Mouse (Mus musculus): Measurements from ENCODE around the gene Tpra1. TPM values are rescaled to one million over a fixed set of nuclear protein-coding genes. Genes with fewer than 3 reads are reported as not detected.

Gene Tpra1
- polyA plus RNA-seq, 1 experiment from 2014 or later, result 47.9 TPM

DNA sequence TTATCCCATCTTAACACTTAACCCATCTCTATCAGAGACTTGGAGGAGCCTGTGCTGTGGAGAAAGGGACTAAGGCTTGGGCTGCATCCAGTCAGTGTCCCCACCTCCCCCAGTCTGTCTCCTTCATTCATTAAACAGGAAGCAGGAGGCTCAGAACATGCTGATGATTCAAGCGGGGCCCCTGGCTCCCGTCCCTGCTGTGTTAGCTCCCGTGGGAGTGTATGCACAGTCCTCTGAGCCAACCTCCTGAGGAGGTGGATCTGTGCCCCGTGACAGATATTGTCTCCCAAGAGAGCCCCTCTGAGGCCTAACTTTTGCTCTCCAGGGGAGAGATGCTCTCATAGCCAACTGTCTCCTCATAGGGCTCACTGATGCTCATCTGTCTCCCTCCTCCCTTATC lies 32.8 kb downstream of the Tpra1 start:
- Histone ChIP-seq H3K27me3 (ENCODE audit: poor library complexity, severe bottlenecking) (peaks cover 68% of the 10 kb centered on the region), H3K27ac (0 out of 2 replicates have a peak overlapping the region, but pooled peaks have one; percentile 20), H3K4me3 (no peak overlapping the region), H3K36me3 (replicated peaks) (no peaks in the 10 kb centered on the region), H3K9me3 (no peaks in the 10 kb centered on the region), H3K4me1 (peaks cover 78% of the 10 kb centered on the region)
- no peak for DNase-seq (ENCODE audit: extremely low spot score, low spot score)
- 25% methylated on average over 4 of the region's 4 CpGs for WGBS

DNA sequence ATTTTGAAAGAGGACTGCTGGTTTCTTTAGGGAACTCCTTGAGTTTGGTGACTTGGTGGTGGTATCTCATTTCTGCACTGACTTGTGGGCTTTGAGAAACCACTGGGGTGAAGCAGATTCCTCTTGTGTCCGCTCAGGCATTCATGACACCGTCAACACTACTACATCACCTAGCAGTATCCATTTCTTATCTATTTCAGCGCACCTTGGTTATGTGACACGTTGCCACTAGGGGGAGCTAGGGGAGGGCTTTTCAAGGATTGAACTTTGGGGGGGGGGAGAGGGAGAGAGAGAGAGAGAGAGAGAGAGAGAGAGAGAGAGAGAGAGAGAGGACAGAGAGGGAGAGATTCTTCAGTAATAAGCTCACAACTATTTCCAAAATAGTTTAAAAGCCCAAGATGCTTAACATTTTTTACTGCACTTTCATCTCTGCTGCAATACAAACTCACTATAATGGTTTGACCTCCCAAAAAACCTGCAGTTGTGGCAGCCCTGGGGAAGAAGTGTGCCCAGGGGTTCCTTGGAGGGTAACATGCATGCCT lies 33.8 kb downstream of the Tpra1 start:
- Histone ChIP-seq H3K9me3 (no peaks in the 10 kb centered on the region), H3K36me3 (replicated peaks) (no peaks in the 10 kb centered on the region), H3K27me3 (ENCODE audit: poor library complexity, severe bottlenecking) (peaks cover 71% of the 10 kb centered on the region), H3K4me1 (peaks cover 78% of the 10 kb centered on the region), H3K27ac (no peak overlapping the region), H3K4me3 (no peak overlapping the region)
- DNase-seq (ENCODE audit: extremely low spot score, low spot score), result peak; percentile 57
- WGBS, result 15% methylated on average over 4 of the region's 4 CpGs

DNA sequence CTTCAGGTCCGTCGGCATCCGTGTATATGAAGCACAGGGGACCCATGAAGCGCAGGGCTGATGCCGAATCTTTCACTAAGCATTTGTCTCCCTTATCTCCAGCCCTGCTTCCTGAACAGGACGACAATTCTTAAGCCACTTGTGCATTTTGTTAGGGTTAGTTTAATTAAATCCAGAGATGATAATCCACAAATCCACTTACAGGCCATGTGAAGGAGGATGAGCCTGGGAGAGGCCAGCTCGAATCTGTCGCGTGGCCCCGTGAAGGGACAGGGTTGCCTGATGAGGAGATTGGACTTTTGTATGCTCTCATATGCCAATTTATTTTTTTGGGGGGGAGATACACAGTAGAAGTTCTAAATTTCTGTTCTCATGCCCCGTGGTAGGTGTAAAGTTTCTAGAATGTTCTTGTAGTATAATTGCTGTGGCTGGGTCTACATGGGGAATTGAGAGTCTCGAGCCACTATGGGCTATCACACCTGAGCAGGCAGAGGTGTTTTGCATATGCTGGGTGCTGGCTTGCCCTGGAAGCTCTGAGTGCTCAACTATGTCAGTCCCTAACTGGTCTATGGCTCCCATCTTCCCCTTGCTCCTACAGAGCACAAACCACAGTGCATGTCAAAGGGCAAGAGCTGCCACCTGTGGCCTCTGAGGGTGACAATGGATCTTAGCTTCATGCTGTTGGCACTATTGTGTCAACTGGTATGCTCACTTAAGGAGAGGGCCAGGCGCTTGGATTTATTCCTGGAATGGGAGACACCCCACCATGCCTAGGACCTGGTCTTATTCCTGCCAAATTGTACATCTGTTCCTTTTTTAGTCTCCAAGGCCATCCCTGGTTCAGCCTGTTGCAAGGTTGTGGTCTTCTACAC lies 34.5 kb downstream of the Tpra1 start:
- H3K4me3 ChIP-seq, result no peak overlapping the region
- H3K36me3 ChIP-seq (replicated peaks), result no peaks in the 10 kb centered on the region
- peaks cover 82% of the 10 kb centered on the region for H3K4me1 ChIP-seq
- 57% methylated on average over 13 of the region's 13 CpGs for WGBS
- peaks cover 75% of the 10 kb centered on the region for H3K27me3 ChIP-seq (ENCODE audit: poor library complexity, severe bottlenecking)
- peak overlapping the region; percentile 83; the same call in 1 of the 2 replicates for H3K27ac ChIP-seq
- DNase-seq (ENCODE audit: extremely low spot score, low spot score), result no peak
- no peaks in the 10 kb centered on the region for H3K9me3 ChIP-seq

DNA sequence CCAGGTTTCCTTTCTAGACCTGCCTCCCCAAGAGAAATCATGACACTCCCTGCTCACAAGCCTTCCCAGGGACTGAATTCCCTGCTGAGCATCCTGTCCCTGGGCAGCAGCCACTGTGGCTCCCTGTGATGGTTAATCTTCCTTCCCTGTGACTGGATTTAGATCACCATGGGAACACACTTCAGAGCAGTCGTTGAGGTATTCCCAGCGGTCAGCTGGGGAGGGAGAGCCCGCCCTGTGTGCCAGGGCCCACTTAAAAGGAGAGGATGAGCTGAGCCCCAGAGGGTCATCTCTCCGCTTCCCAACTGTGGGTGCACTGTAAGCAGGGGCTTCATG lies 35.1 kb downstream of the Tpra1 start:
- 22% methylated on average over 4 of the region's 4 CpGs for WGBS
- no peak for DNase-seq (ENCODE audit: extremely low spot score, low spot score)
- peaks cover 71% of the 10 kb centered on the region for H3K27me3 ChIP-seq (ENCODE audit: poor library complexity, severe bottlenecking)
- peaks cover 88% of the 10 kb centered on the region for H3K4me1 ChIP-seq
- H3K9me3 ChIP-seq, result no peaks in the 10 kb centered on the region
- H3K4me3 ChIP-seq, result no peak overlapping the region
- peak overlapping the region; percentile 83; the same call in 1 of the 2 replicates for H3K27ac ChIP-seq
- H3K36me3 ChIP-seq (replicated peaks), result no peaks in the 10 kb centered on the region

DNA sequence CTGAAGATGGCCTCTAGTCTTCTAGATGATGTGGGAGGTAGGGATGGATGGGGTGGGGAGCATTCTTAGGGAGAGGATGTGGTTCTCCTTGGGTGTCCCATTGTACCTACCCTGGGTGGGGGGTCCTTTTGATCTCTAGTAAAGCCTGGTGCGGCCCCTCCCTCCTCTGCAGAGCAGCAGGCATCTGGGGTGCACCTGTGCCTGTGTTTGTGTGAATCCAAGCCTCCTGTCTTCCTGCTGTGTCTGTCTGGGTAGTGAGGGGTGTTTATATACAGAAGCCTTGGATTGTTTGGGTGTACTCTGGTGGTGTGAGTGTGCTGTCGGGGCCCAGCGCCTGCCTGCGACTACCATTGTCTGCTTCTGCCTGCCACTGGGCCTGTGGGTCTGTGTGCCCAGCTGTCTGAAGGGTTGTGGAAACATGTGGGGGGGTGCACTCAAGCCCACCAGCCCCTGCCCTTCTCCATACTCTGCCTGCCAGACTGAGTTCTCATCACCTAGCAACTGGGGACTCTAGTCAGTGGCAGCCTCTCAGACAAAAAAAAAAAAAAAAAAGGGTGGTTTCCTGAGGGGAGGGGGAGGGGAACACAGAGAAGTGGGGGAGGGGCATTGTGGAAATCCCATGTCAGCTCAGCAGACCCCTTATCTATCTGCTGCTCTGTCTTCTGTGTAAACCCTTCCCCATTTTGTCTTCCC lies 36.1 kb downstream of the Tpra1 start:
- no peaks in the 10 kb centered on the region for H3K9me3 ChIP-seq
- H3K27me3 ChIP-seq (ENCODE audit: poor library complexity, severe bottlenecking), result peaks cover 61% of the 10 kb centered on the region
- 15% methylated on average over 4 of the region's 4 CpGs for WGBS
- H3K27ac ChIP-seq, result peak overlapping the region; percentile 83
- no peak for DNase-seq (ENCODE audit: extremely low spot score, low spot score)
- H3K36me3 ChIP-seq (replicated peaks), result no peaks in the 10 kb centered on the region
- no peak overlapping the region for H3K4me3 ChIP-seq
- peaks cover 98% of the 10 kb centered on the region for H3K4me1 ChIP-seq

DNA sequence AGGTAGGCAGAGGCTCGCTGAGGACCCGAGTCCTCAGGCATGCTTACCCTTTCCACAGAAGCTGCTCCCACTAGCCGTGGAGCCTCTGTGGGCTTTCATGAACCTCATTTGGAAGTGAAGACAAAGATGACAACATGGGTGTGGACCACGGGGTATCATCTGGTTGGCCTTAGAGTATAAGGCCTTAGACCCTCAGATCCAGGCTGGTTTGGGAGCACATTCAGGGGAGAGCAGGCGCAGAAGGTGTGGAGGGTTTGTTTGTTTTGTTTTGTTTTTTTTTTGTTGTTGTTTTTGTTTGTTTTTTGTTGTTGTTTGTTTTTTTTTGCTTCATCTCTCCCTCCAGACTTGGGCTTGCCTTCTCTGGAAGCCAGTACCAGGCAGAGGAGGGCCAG lies 36.6 kb downstream of the Tpra1 start:
- 65% methylated on average over 5 of the region's 5 CpGs for WGBS
- H3K27me3 ChIP-seq (ENCODE audit: poor library complexity, severe bottlenecking), result peaks cover 56% of the 10 kb centered on the region

DNA sequence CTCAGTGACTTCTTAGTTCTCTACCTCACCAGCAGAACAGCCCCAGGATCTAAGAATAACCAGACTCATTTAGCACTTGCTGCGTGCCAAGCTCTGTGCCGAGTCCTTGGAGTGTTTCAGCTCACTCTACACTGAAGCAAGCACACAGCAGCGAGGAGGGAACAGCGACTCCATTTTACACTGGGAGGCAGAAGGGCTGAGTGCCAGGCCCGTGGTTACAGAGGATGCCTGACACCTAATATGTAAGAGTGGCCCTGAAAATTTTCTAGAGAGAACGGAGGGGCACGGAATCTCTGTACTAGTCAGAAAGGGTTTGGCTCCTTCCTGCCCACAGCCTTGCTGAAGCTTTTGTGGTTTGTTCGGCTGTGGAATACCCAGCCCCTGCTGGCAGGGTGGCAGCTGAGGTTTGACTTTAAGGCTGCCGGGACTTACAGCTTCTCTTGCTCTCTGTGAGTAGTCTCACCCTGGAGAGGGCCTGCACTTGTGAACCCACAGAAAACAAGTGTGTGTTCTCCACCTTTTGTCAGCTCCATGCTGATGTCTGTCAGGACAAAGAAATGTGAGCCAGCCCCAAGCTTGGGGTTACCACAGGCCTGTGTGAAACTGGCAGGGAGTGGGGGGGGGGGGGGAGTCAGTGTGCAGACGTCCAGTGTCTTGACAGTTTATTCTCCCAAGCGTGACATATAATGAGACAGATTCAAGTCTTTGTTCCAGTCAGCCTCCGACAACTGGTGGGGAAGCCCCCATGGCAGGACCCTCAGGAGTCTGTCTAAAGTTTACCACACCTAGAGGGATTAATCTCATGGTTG lies 37.4 kb downstream of the Tpra1 start:
- peaks cover 48% of the 10 kb centered on the region for H3K27me3 ChIP-seq (ENCODE audit: poor library complexity, severe bottlenecking)
- H3K9me3 ChIP-seq, result no peaks in the 10 kb centered on the region
- H3K27ac ChIP-seq, result peak overlapping the region; percentile 83
- peaks cover 99% of the 10 kb centered on the region for H3K4me1 ChIP-seq
- WGBS, result 59% methylated on average over 12 of the region's 12 CpGs
- H3K36me3 ChIP-seq (replicated peaks), result no peaks in the 10 kb centered on the region
- H3K4me3 ChIP-seq, result no peak overlapping the region
- DNase-seq (ENCODE audit: extremely low spot score, low spot score), result no peak

More for the DNA sequence above, 36.6 kb downstream of the Tpra1 start:
- Histone ChIP-seq H3K9me3 (no peaks in the 10 kb centered on the region), H3K4me1 (peaks cover 99% of the 10 kb centered on the region), H3K4me3 (no peak overlapping the region), H3K27ac (peak overlapping the region; percentile 83), H3K36me3 (replicated peaks) (no peaks in the 10 kb centered on the region)
- DNase-seq (ENCODE audit: extremely low spot score, low spot score), result no peak

DNA sequence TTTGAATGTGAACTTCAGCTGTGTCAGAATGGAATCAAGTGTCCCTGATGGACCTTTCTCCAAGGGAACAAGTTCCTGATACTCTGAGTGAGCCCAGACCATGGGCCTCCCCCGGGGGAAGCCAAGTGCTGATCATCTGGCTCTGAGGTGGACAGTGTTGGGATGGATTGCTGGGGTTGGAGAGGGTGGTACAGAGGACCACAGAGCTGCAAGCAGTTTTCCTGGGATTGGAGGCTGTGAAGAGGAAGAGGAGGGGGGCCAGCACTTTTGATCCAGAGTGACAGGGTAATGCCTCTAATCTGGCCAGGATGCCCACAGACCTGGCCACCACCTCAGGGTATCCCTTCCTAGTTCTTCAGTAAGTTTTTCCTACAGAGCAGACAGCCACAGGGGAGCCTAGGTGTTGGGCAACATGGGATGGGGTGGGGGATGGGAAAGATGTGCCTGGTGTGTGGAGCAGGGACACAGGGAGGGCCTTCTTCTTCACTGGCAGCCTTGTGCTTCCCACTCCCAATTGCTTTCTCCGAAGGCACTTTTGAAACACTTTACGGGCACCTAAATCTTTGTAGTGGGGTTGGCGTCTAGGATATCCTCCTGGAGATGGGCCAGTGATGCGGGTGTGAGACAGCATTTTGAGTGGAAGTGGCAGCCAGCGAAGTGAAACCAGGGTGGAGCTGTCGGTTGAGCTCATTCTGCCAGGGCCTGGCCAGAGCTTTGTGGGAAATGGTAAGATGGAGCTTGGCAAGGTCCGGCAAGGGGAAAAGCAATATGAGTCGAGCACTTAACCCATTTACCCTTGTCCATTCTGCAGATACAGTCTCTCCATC lies 38.3 kb downstream of the Tpra1 start:
- no peak overlapping the region for H3K4me3 ChIP-seq
- peaks cover 93% of the 10 kb centered on the region for H3K4me1 ChIP-seq
- H3K27me3 ChIP-seq (ENCODE audit: poor library complexity, severe bottlenecking), result peaks cover 40% of the 10 kb centered on the region
- H3K36me3 ChIP-seq (replicated peaks), result no peaks in the 10 kb centered on the region
- no peaks in the 10 kb centered on the region for H3K9me3 ChIP-seq
- WGBS, result 85% methylated on average over 9 of the region's 9 CpGs
- peak overlapping the region; percentile 83 for H3K27ac ChIP-seq
- DNase-seq (ENCODE audit: extremely low spot score, low spot score), result no peak

DNA sequence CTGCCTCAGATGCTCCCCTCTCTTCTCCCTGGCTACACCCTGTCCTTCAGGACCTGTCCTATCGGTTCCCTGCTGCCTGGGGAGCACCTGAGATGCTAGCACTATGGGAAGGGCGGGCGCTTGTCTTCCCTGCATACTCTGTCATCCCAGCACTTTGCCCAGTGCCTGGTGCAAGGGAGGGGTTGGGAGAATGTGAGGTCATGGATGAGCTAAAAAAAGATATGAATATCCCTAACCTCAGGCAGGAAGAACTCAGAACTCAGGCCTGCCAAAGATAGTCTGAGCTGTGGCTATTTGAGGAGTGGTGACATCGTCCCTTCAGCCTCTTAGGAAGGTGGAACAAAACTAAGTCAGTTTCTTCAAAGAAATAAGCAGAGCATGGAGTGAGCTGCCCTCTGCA lies 39.6 kb downstream of the Tpra1 start:
- H3K36me3 ChIP-seq (replicated peaks), result no peaks in the 10 kb centered on the region
- no peak overlapping the region for H3K4me3 ChIP-seq
- peak overlapping the region; percentile 83 for H3K27ac ChIP-seq
- H3K9me3 ChIP-seq, result no peaks in the 10 kb centered on the region
- DNase-seq (ENCODE audit: extremely low spot score, low spot score), result no peak
- H3K27me3 ChIP-seq (ENCODE audit: poor library complexity, severe bottlenecking), result peaks cover 28% of the 10 kb centered on the region
- peaks cover 81% of the 10 kb centered on the region for H3K4me1 ChIP-seq
- WGBS, result 84% methylated on average over 4 of the region's 4 CpGs

DNA sequence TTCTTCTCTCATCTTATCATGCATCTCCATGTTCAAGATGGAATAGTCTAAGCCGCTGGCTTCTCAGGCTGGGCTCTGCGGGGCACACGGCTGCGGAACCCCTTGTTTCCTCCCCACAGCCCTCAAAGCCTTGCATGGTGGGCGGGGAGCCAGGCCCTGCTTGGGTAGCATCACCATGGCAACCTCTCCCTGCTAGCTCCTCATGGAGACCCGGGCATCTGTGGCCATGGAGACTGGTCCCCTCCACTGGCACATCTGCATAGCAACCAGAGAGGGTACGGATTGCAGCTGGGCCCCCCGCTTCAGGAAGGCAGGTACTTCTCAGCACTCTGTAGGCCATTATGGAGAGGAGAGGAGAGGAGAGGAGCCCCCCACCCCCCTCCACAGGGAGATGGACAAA lies 40.5 kb downstream of the Tpra1 start:
- 20% methylated on average over 8 of the region's 8 CpGs for WGBS
- H3K9me3 ChIP-seq, result no peaks in the 10 kb centered on the region
- peak overlapping the region; percentile 83 for H3K27ac ChIP-seq
- peak overlapping the region; percentile 30; the same call in 1 of the 2 replicates for H3K4me3 ChIP-seq
- H3K4me1 ChIP-seq, result peaks cover 71% of the 10 kb centered on the region
- peaks cover 19% of the 10 kb centered on the region for H3K27me3 ChIP-seq (ENCODE audit: poor library complexity, severe bottlenecking)
- DNase-seq (ENCODE audit: extremely low spot score, low spot score), result peak; percentile 81
- H3K36me3 ChIP-seq (replicated peaks), result no peaks in the 10 kb centered on the region

DNA sequence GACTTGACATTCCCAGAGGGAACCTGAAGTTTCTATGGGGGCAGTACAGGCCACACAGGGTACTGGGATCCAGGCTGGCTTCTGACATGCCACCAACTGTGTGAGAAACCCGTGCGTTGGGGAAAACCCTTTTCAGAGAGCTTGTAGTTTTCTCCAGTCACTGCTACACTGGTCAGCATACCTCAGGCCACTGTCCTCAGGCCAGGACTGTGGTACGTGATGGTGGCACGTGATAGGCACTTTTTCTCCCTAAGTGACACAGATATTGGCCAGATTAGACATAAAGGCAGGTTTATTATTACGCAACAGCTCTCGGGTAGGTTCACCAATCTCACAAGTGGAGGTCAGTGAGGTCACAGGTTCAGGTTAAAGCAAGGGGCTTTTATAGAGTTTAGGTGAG lies 41.6 kb downstream of the Tpra1 start:
- H3K4me1 ChIP-seq, result peaks cover 60% of the 10 kb centered on the region
- no peak overlapping the region for H3K4me3 ChIP-seq
- H3K27me3 ChIP-seq (ENCODE audit: poor library complexity, severe bottlenecking), result peaks cover 18% of the 10 kb centered on the region
- no peaks in the 10 kb centered on the region for H3K9me3 ChIP-seq
- DNase-seq (ENCODE audit: extremely low spot score, low spot score), result no peak
- H3K36me3 ChIP-seq (replicated peaks), result no peaks in the 10 kb centered on the region
- H3K27ac ChIP-seq, result peak overlapping the region; percentile 83; the same call in 1 of the 2 replicates
- WGBS, result 81% methylated on average over 6 of the region's 6 CpGs

DNA sequence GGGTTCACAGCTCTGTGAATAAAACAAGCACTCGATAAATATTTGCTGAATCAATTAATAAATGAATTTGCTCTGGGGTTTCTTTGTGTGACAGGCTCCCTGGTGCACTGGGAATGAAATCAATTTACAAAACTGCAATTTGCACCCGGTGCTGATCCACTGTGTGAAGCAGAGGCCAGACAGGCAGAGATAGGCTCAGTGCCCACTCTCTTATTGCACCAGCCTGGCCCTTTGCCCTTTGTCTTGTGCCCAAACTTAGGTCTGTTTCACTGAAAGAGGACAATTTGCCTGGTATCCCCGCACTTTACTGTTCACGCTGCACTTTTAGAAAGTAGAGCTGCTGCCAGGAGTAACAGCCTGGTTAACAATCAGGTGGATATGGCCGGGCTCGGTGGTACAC lies 44.4 kb downstream of the Tpra1 start:
- H3K4me1 ChIP-seq, result peaks cover 33% of the 10 kb centered on the region
- H3K27ac ChIP-seq, result no peak overlapping the region
- H3K36me3 ChIP-seq (replicated peaks), result no peaks in the 10 kb centered on the region
- H3K9me3 ChIP-seq, result no peaks in the 10 kb centered on the region
- 91% methylated on average over 6 of the region's 6 CpGs for WGBS
- peaks cover 3% of the 10 kb centered on the region for H3K27me3 ChIP-seq (ENCODE audit: poor library complexity, severe bottlenecking)
- no peak for DNase-seq (ENCODE audit: extremely low spot score, low spot score)
- H3K4me3 ChIP-seq, result no peak overlapping the region
